Mouse (Mus musculus) kidney, adult 2 months (tissue): ENCODE measurements around the gene Gm498.

Experiments used
- CTCF ChIP-seq: fragments of 200-500 bp; conservative IDR thresholded peaks from 2 replicates; pipeline ENCODE4 v1.5.1; 2011; ENCODE audit warnings: low read depth, mild to moderate bottlenecking, control low read depth, low read length, moderate library complexity, mixed read lengths; ENCODE audit not compliant: insufficient read depth, insufficient read length
- POLR2A ChIP-seq: fragments of 200-500 bp; IDR thresholded peaks from one replicate; pipeline ENCODE4 v1.6.1; 2011; ENCODE audit warnings: low read depth, low read length, control low read depth

DNA sequence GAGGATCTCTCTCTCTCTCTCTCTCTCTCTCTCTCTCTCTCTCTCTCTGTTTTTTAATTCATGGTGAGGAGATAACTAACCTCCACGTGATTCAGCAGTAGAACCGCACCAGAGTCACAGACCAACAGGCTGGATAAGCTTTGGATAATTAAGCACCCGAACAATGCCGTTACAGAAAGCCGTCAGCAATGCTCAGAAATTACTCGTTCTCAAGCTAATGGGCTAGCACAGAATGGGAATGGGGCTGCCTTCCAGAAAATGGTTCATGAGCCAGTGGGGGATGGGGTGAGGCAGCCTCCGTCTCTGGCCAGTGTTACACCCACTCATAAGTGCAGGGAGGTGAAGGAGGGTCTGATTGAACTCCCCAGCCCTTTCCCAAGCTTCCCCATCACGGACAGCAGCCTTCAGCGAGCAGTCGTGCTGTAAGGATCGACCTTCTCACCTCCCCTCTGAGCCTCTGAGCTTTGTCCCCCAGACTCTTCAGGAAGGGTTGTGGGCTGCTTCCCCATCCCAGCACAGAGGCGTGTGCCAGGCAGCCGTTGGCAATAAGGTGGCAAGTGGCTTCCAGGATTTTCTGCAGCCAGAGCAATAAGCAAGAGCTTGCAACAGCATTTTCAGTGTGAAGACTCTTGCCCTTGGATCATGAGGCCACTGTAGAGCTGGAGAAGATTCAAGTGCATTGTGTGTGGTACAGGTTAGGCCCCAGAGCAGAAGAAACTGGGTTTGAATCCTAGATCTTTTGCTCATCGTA is 76.5 kb downstream of the Gm498 start:
- TF ChIP-seq CTCF (no peak), POLR2A (no peak)
